Mouse (Mus musculus): ENCODE measurements at regions not wholly inside any gene's neighbourhood (a gene's known extent, or its start where the extent isn't known, plus 50 kb on each side); places are given as distances from the start of the nearest gene placed in this dataset.

- no peak overlapping the region for H3K9ac ChIP-seq
- 63% methylated on average over 5 of the region's 5 CpGs for WGBS
- ATAC-seq (ENCODE audit: insufficient read depth, low FRiP score, low read depth): no peak
These were observed 323.8 kb downstream of the Slc4a3 start for GRCm38 (mm10) chr1:75869846-75870245.

DNA sequence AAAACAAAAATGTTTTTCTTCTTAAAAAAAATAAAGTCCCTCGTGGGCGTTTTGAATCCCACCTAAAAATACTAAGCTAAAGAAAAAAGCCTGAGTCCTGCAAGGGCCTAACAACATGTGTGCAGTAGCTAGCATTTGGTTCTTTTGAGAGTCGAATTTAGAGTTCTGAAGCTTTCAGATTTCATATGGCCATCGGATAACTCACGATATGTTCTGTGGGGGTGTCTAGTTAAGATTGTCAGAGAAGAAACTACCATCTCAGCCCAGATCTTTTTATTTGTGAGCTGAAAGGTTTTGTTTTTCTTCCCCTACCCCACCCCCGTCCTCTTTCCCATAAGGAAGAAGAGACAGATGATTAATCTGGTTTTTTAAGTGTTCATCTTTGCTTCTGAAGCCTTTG is 327.8 kb downstream of the Slc4a3 start:
- Histone ChIP-seq H3K4me3 (replicated peaks) (no peak overlapping the region), H3K4me2 (no peak overlapping the region), H3K4me1 (no peaks in the 10 kb centered on the region), H3K9ac (no peak overlapping the region), H3K36me3 (no peaks in the 10 kb centered on the region), H3K27ac (no peak overlapping the region), H3K9me3 (no peaks in the 10 kb centered on the region), H3K27me3 (replicated peaks) (no peaks in the 10 kb centered on the region)
- no peak for ATAC-seq (ENCODE audit: insufficient read depth, low FRiP score, low read depth)
- 78% methylated on average over 6 of the region's 6 CpGs for WGBS

More at GRCm38 (mm10) chr1:75869846-75870245, 323.8 kb downstream of the Slc4a3 start:
- H3K4me3 ChIP-seq (replicated peaks): no peak overlapping the region
- no peaks in the 10 kb centered on the region for H3K4me1 ChIP-seq
- no peak overlapping the region for H3K27ac ChIP-seq
- H3K27me3 ChIP-seq (replicated peaks): no peaks in the 10 kb centered on the region
- no peak overlapping the region for H3K4me2 ChIP-seq
- no peaks in the 10 kb centered on the region for H3K36me3 ChIP-seq
- no peaks in the 10 kb centered on the region for H3K9me3 ChIP-seq

GRCm38 (mm10) chr1:75877209-75877608 is 331.1 kb downstream of the Slc4a3 start:
- no peaks in the 10 kb centered on the region for H3K27me3 ChIP-seq (replicated peaks)
- no peak overlapping the region for H3K4me3 ChIP-seq (replicated peaks)
- H3K36me3 ChIP-seq: no peaks in the 10 kb centered on the region
- ATAC-seq (ENCODE audit: insufficient read depth, low FRiP score, low read depth): no peak
- H3K4me1 ChIP-seq: no peaks in the 10 kb centered on the region
- 84% methylated on average over 5 of the region's 5 CpGs for WGBS
- no peak overlapping the region for H3K9ac ChIP-seq
- no peak overlapping the region for H3K27ac ChIP-seq
- no peaks in the 10 kb centered on the region for H3K9me3 ChIP-seq
- H3K4me2 ChIP-seq: no peak overlapping the region

GRCm38 (mm10) chr1:75885632-75886031 is 339.6 kb downstream of the Slc4a3 start:
- no peak overlapping the region for H3K4me3 ChIP-seq (replicated peaks)
- ATAC-seq (ENCODE audit: insufficient read depth, low FRiP score, low read depth): no peak
- H3K36me3 ChIP-seq: no peaks in the 10 kb centered on the region
- no peaks in the 10 kb centered on the region for H3K4me1 ChIP-seq
- H3K27ac ChIP-seq: no peak overlapping the region
- 19% methylated on average over 7 of the region's 7 CpGs for WGBS
- H3K9ac ChIP-seq: no peak overlapping the region
- no peaks in the 10 kb centered on the region for H3K9me3 ChIP-seq
- no peaks in the 10 kb centered on the region for H3K27me3 ChIP-seq (replicated peaks)
- no peak overlapping the region for H3K4me2 ChIP-seq

GRCm38 (mm10) chr1:75888499-75889208 is 342.6 kb downstream of the Slc4a3 start:
- H3K9me3 ChIP-seq: no peaks in the 10 kb centered on the region
- WGBS: 44% methylated on average over 9 of the region's 9 CpGs
- no peak for ATAC-seq (ENCODE audit: insufficient read depth, low FRiP score, low read depth)
- H3K36me3 ChIP-seq: no peaks in the 10 kb centered on the region
- no peaks in the 10 kb centered on the region for H3K4me1 ChIP-seq
- no peak overlapping the region for H3K4me3 ChIP-seq (replicated peaks)
- H3K9ac ChIP-seq: no peak overlapping the region
- no peak overlapping the region for H3K27ac ChIP-seq
- H3K4me2 ChIP-seq: no peak overlapping the region
- no peaks in the 10 kb centered on the region for H3K27me3 ChIP-seq (replicated peaks)

DNA sequence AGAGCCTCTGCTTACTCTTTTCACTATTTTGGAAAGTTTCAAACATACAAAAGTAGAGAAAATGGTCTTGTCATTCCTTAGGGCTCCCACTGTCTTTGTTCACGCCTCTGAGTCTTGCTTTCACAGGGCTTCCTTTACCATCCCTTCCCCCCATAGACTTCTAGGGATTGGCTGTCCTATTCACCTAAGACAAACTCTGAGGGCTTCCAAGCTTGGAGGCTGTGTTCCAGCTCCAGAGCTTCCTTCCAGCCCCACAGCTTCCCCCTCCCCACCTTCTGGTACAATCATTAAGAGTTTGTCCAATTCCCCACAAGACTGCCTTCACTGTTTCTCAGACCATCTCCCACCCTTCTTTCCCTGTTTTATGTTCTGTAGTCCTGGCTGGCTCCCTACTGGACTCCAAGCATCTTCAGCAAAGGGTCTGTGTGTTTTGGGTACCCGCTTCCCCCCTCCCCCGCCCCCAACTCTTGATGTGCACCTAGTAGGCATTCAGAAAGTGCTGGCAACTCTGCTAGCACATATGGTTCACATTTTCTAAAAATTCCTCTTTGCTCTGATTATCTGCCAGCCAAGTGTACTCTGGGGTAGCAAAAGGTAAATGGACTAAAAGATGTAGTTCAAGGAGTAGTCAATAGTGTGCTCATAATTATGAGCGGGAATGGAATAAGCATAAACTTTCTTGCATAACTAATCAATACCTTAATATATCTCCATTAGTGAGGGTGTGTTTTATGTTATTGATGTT is 344.0 kb downstream of the Slc4a3 start:
- Histone ChIP-seq H3K4me3 (replicated peaks) (no peak overlapping the region), H3K27me3 (replicated peaks) (no peaks in the 10 kb centered on the region), H3K9ac (no peak overlapping the region), H3K4me2 (no peak overlapping the region), H3K9me3 (no peaks in the 10 kb centered on the region), H3K36me3 (no peaks in the 10 kb centered on the region), H3K4me1 (no peaks in the 10 kb centered on the region), H3K27ac (no peak overlapping the region)
- 74% methylated on average over 4 of the region's 4 CpGs for WGBS
- ATAC-seq (ENCODE audit: insufficient read depth, low FRiP score, low read depth): no peak

GRCm38 (mm10) chr1:75890636-75891276 is 344.7 kb downstream of the Slc4a3 start:
- Histone ChIP-seq H3K4me2 (no peak overlapping the region), H3K4me3 (replicated peaks) (no peak overlapping the region), H3K9me3 (no peaks in the 10 kb centered on the region), H3K9ac (no peak overlapping the region), H3K36me3 (no peaks in the 10 kb centered on the region), H3K4me1 (no peaks in the 10 kb centered on the region), H3K27ac (no peak overlapping the region), H3K27me3 (replicated peaks) (no peaks in the 10 kb centered on the region)
- WGBS: 84% methylated on average over 10 of the region's 10 CpGs
- ATAC-seq (ENCODE audit: insufficient read depth, low FRiP score, low read depth): no peak

GRCm38 (mm10) chr1:75895550-75895949 is 349.5 kb downstream of the Slc4a3 start:
- Histone ChIP-seq H3K4me3 (replicated peaks) (no peak overlapping the region), H3K4me2 (no peak overlapping the region), H3K27ac (no peak overlapping the region), H3K9me3 (no peaks in the 10 kb centered on the region), H3K9ac (no peak overlapping the region), H3K4me1 (no peaks in the 10 kb centered on the region), H3K27me3 (replicated peaks) (no peaks in the 10 kb centered on the region), H3K36me3 (no peaks in the 10 kb centered on the region)
- no peak for ATAC-seq (ENCODE audit: insufficient read depth, low FRiP score, low read depth)
- 96% methylated on average over 1 of the region's 1 CpGs for WGBS

DNA sequence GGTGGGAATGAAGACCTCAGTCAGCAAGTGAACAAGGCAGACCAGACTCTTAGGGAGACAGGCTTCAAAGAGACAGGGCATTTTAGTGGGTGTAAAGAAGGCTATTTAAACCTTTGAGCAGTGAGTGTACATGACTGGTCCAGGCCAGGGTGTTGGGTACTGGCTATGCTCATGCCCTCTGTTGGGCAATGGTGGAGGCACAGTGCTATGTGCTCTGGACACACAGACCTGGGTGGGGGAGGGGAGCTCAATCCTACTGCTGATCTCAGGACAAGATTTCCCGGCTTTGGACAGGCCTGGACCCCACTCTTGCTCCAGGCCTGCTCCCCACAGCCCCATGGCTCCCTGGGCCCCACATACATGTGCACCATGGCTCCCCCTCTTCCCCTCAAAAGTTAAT is 355.1 kb downstream of the Slc4a3 start:
- no peaks in the 10 kb centered on the region for H3K36me3 ChIP-seq
- WGBS: 27% methylated on average over 1 of the region's 1 CpGs
- H3K27ac ChIP-seq: no peak overlapping the region
- H3K9ac ChIP-seq: no peak overlapping the region
- no peak overlapping the region for H3K4me2 ChIP-seq
- no peaks in the 10 kb centered on the region for H3K4me1 ChIP-seq
- H3K9me3 ChIP-seq: no peaks in the 10 kb centered on the region
- H3K27me3 ChIP-seq (replicated peaks): no peaks in the 10 kb centered on the region
- H3K4me3 ChIP-seq (replicated peaks): no peak overlapping the region
- 0 out of 2 replicates have a peak, but pooled peaks have one; percentile 22 for ATAC-seq (ENCODE audit: insufficient read depth, low FRiP score, low read depth)

- H3K36me3 ChIP-seq: no peaks in the 10 kb centered on the region
- no peak overlapping the region for H3K4me2 ChIP-seq
- no peaks in the 10 kb centered on the region for H3K9me3 ChIP-seq
- H3K27me3 ChIP-seq (replicated peaks): no peaks in the 10 kb centered on the region
- no peak overlapping the region for H3K4me3 ChIP-seq (replicated peaks)
- H3K27ac ChIP-seq: no peak overlapping the region
- WGBS: 81% methylated on average over 9 of the region's 9 CpGs
- no peaks in the 10 kb centered on the region for H3K4me1 ChIP-seq
- no peak for ATAC-seq (ENCODE audit: insufficient read depth, low FRiP score, low read depth)
- H3K9ac ChIP-seq: no peak overlapping the region
These were observed 359.8 kb downstream of the Slc4a3 start for GRCm38 (mm10) chr1:75905699-75906470.

- 75% methylated on average over 2 of the region's 2 CpGs for WGBS
- Histone ChIP-seq H3K27me3 (replicated peaks) (no peaks in the 10 kb centered on the region), H3K4me1 (no peaks in the 10 kb centered on the region), H3K27ac (no peak overlapping the region), H3K4me3 (replicated peaks) (no peak overlapping the region), H3K9ac (no peak overlapping the region), H3K4me2 (no peak overlapping the region), H3K9me3 (no peaks in the 10 kb centered on the region), H3K36me3 (no peaks in the 10 kb centered on the region)
- no peak for ATAC-seq (ENCODE audit: insufficient read depth, low FRiP score, low read depth)
These were observed 369.2 kb downstream of the Slc4a3 start for GRCm38 (mm10) chr1:75915311-75915710.

All from stomach, embryonic 15.5 days (tissue).